Mouse (Mus musculus) CH12.LX (cell line): Measurements from ENCODE around the gene Xpr1. TPM values are rescaled to one million over a fixed set of nuclear protein-coding genes. Genes with fewer than 3 reads are reported as not detected.
"Not testable (repeated sequence)": the region's sequence is repeated elsewhere in the genome, so short reads cannot be mapped to it uniquely, and the experiment has no call there.

Source experiments
- DNase-seq: peaks from one replicate; pipeline ENCODE4 v3.0.0-alpha.2; 2013; ENCODE audit errors: extremely low read depth
- H3K27ac ChIP-seq: 2 replicates; pipeline ENCODE4 v1.5.1; 2012; ENCODE audit warnings: low read depth, mild to moderate bottlenecking, control low read depth, moderate library complexity; ENCODE audit not compliant: insufficient read depth
- H3K27me3 ChIP-seq: replicated peaks from 2 replicates; pipeline ENCODE3; 2012; ENCODE audit warnings: inconsistent platforms
- H3K36me3 ChIP-seq, 2 experiments: replicated peaks in 1 of 2; 2 replicates each; pipeline versions ENCODE3 to v1.6.1; 2012; ENCODE audit warnings: inconsistent platforms in 1 of 2, low read length in 1 of 2, mild to moderate bottlenecking in 1 of 2, mixed read lengths in 1 of 2, moderate library complexity in 1 of 2; ENCODE audit not compliant: control insufficient read depth in 1 of 2, insufficient read depth in 1 of 2
- H3K4me1 ChIP-seq, 2 experiments: 2 replicates each; pipeline ENCODE4 v1.6.1; 2012; ENCODE audit warnings: inconsistent platforms in 1 of 2, moderate library complexity in 1 of 2; ENCODE audit not compliant: insufficient read depth in 2 of 2, control insufficient read depth in 1 of 2
- H3K4me2 ChIP-seq: 2 replicates; pipeline ENCODE4 v1.6.1; 2012; ENCODE audit warnings: low read depth, mild to moderate bottlenecking, control low read depth; ENCODE audit not compliant: poor library complexity, insufficient read depth, severe bottlenecking
- H3K4me3 ChIP-seq, 3 experiments: fragments of 150-350 bp in 1 of 3; sonication (generic) in 1 of 3; replicated peaks in 1 of 3; 2 replicates each; pipeline versions ENCODE3 to v1.5.1; 2011 to 2012; ENCODE audit warnings: low read depth in 2 of 3, low read length in 2 of 3, mild to moderate bottlenecking in 2 of 3, moderate library complexity in 2 of 3, control low read depth in 1 of 3, improper control_type of control experiment in 1 of 3, inconsistent platforms in 1 of 3, mixed read lengths in 1 of 3; ENCODE audit not compliant: poor library complexity in 1 of 3
- H3K79me2 ChIP-seq: replicated peaks from 2 replicates; pipeline ENCODE4 v1.6.1; 2012; ENCODE audit warnings: mild to moderate bottlenecking, moderate library complexity; ENCODE audit not compliant: control insufficient read depth, poor library complexity, insufficient read depth, severe bottlenecking; ENCODE audit errors: extremely low read depth
- H3K9ac ChIP-seq: 2 replicates; pipeline ENCODE4 v1.6.1; 2012; ENCODE audit warnings: low read depth, mild to moderate bottlenecking, control low read depth, moderate library complexity; ENCODE audit not compliant: insufficient read depth
- H3K9me3 ChIP-seq: replicated peaks from 2 replicates; pipeline ENCODE3; 2012; ENCODE audit warnings: low read length, inconsistent platforms, mixed read lengths
- BHLHE40 ChIP-seq: IDR thresholded peaks from 2 replicates; pipeline ENCODE4 v1.6.1; 2011; ENCODE audit warnings: mild to moderate bottlenecking, low read depth, low read length, improper control_type of control experiment
- CHD1 ChIP-seq: IDR thresholded peaks from 2 replicates; pipeline ENCODE4 v1.6.1; 2012; ENCODE audit warnings: low read depth, low read length, improper control_type of control experiment, inconsistent platforms
- CHD2 ChIP-seq: IDR thresholded peaks from 2 replicates; pipeline ENCODE4 v1.6.1; 2011; ENCODE audit warnings: low read length, improper control_type of control experiment
- CTCF ChIP-seq, 2 experiments: IDR thresholded peaks in 1 of 2; conservative IDR thresholded peaks in 1 of 2; 2 replicates each; pipeline ENCODE4 v1.5.1; 2011 to 2012; ENCODE audit warnings: low read depth in 2 of 2, low read length in 2 of 2, improper control_type of control experiment in 1 of 2, inconsistent platforms in 1 of 2, mild to moderate bottlenecking in 1 of 2, moderate library complexity in 1 of 2
- ELF1 ChIP-seq: IDR thresholded peaks from 2 replicates; pipeline ENCODE4 v1.6.1; 2014; ENCODE audit warnings: low read depth, mild to moderate bottlenecking, inconsistent platforms, low read length, improper control_type of control experiment
- EP300 ChIP-seq: IDR thresholded peaks from 2 replicates; pipeline ENCODE4 v1.6.1; 2011; ENCODE audit warnings: low read length, improper control_type of control experiment
- KAT2A ChIP-seq: IDR thresholded peaks from 2 replicates; pipeline ENCODE4 v1.6.1; 2012; ENCODE audit warnings: low read length, improper control_type of control experiment, inconsistent platforms; ENCODE audit not compliant: insufficient replicate concordance
- MAFK ChIP-seq: IDR thresholded peaks from 2 replicates; pipeline ENCODE4 v1.6.1; 2011; ENCODE audit warnings: low read length, improper control_type of control experiment; ENCODE audit not compliant: insufficient replicate concordance
- MAZ ChIP-seq: IDR thresholded peaks from 2 replicates; pipeline ENCODE4 v1.6.1; 2012; ENCODE audit warnings: low read depth, mild to moderate bottlenecking, inconsistent platforms, low read length, improper control_type of control experiment, moderate library complexity
- MEF2A ChIP-seq: IDR thresholded peaks from 2 replicates; pipeline ENCODE4 v1.6.1; 2014; ENCODE audit warnings: low read depth, mild to moderate bottlenecking, inconsistent platforms, low read length, improper control_type of control experiment, borderline replicate concordance
- MXI1 ChIP-seq: IDR thresholded peaks from 2 replicates; pipeline ENCODE4 v1.6.1; 2011; ENCODE audit warnings: mild to moderate bottlenecking, low read depth, low read length, improper control_type of control experiment
- MYC ChIP-seq: IDR thresholded peaks from 2 replicates; pipeline ENCODE4 v1.6.1; 2011; ENCODE audit warnings: low read depth, mild to moderate bottlenecking, improper control_type of control experiment, low read length
- NRF1 ChIP-seq: IDR thresholded peaks from 2 replicates; pipeline ENCODE4 v1.6.1; 2014; ENCODE audit warnings: low read depth, mild to moderate bottlenecking, inconsistent platforms, low read length, improper control_type of control experiment, moderate library complexity
- PAX5 ChIP-seq: IDR thresholded peaks from 2 replicates; pipeline ENCODE4 v1.6.1; 2012; ENCODE audit warnings: low read length, inconsistent platforms, mixed read lengths
- POLR2AphosphoS2 ChIP-seq: IDR thresholded peaks from 2 replicates; pipeline ENCODE4 v1.6.1; 2011; ENCODE audit warnings: low read depth, low read length, improper control_type of control experiment
- RCOR1 ChIP-seq: conservative IDR thresholded peaks from 2 replicates; pipeline ENCODE4 v1.6.1; 2012; ENCODE audit warnings: low read depth, mild to moderate bottlenecking, inconsistent platforms, low read length, improper control_type of control experiment
- SIN3A ChIP-seq: IDR thresholded peaks from 2 replicates; pipeline ENCODE4 v1.6.1; 2012; ENCODE audit warnings: low read length, improper control_type of control experiment, inconsistent platforms
- SMC3 ChIP-seq: IDR thresholded peaks from 2 replicates; pipeline ENCODE4 v1.6.1; 2011; ENCODE audit warnings: low read depth, low read length, improper control_type of control experiment
- TBP ChIP-seq: conservative IDR thresholded peaks from 2 replicates; pipeline ENCODE4 v1.6.1; 2011; ENCODE audit warnings: low read depth, low read length, improper control_type of control experiment
- TCF12 ChIP-seq: IDR thresholded peaks from 2 replicates; pipeline ENCODE4 v1.6.1; 2014; ENCODE audit warnings: low read depth, mild to moderate bottlenecking, inconsistent platforms, low read length, improper control_type of control experiment
- UBTF ChIP-seq: IDR thresholded peaks from 2 replicates; pipeline ENCODE4 v1.6.1; 2012; ENCODE audit warnings: low read depth, mild to moderate bottlenecking, inconsistent platforms, low read length, improper control_type of control experiment, moderate library complexity
- ZC3H11A ChIP-seq: IDR thresholded peaks from 2 replicates; pipeline ENCODE4 v1.6.1; 2012; ENCODE audit warnings: low read depth, mild to moderate bottlenecking, inconsistent platforms, low read length, improper control_type of control experiment
- ZKSCAN1 ChIP-seq: IDR thresholded peaks from 2 replicates; pipeline ENCODE4 v1.6.1; 2012; ENCODE audit warnings: low read depth, inconsistent platforms, low read length, improper control_type of control experiment, borderline replicate concordance
- ZMIZ1 ChIP-seq: IDR thresholded peaks from 2 replicates; pipeline ENCODE4 v1.6.1; 2012; ENCODE audit warnings: low read depth, mild to moderate bottlenecking, inconsistent platforms, low read length, improper control_type of control experiment
- ZNF384 ChIP-seq: IDR thresholded peaks from 2 replicates; pipeline ENCODE4 v1.6.1; 2012; ENCODE audit warnings: low read depth, low read length, improper control_type of control experiment, inconsistent platforms
- dilution Hi-C: fragments of 300-500 bp; cut with MboI; formaldehyde crosslinking; loops from 2 replicates; pipeline ENCODE4 v1.14.3; 2020; ENCODE audit warnings: low sequenced_read_pairs; ENCODE audit not compliant: extremely low pct_unique_long_range_greater_than_20kb, extremely low pct_ligation_motif_present
- in situ Hi-C: fragments of 300-500 bp; cut with MboI; formaldehyde crosslinking; loops from 3 replicates; pipeline ENCODE4 v1.14.3; 2019; ENCODE audit warnings: low sequenced_read_pairs, low pct_ligation_motif_present, low pct_unique_long_range_greater_than_20kb, mixed read lengths
- polyA plus RNA-seq: library from polyadenylated mRNA; unstranded; fragments of >175 nt; gene quantifications from 2 replicates; pipeline ENCODE4 v1.2.1, GENCODE M21; 2012; ENCODE audit warnings: low read depth; ENCODE audit not compliant: insufficient read length
- total RNA-seq, 2 experiments: library from RNA; depleted of rRNA; stranded (reverse); fragments of 300-350 nt in 1 of 2; fragments of >200 nt in 1 of 2; gene quantifications; 2 replicates each; pipeline ENCODE4 v1.2.3; 2012 to 2014

Gene Xpr1
- total and polyA plus RNA-seq, 3 experiments: 7.7 to 13.1 (median 9.6) TPM

GRCm38 (mm10) chr1:155274976-155275375 lies 142.2 kb downstream of the Xpr1 start:
- Histone ChIP-seq H3K27me3 (no peaks in the 10 kb centered on the region), H3K27ac (no peak overlapping the region), H3K4me2 (no peak overlapping the region), H3K9ac (no peak overlapping the region), H3K36me3 (peaks cover 0 to 14% of the 10 kb centered on the region in 2 experiments), H3K79me2 (no peaks in the 10 kb centered on the region), H3K4me1 (peaks cover 2 to 17% of the 10 kb centered on the region in 2 experiments; a peak in 1 of 4 replicates), H3K9me3 (no peaks in the 10 kb centered on the region), H3K4me3 (no peak overlapping the region)
- TF ChIP-seq PAX5 (no peak), ZMIZ1 (no peak), MYC (no peak), SIN3A (no peak), CHD1 (no peak), UBTF (no peak), NRF1 (no peak), POLR2AphosphoS2 (no peak), ZKSCAN1 (no peak), EP300 (no peak), BHLHE40 (no peak), TBP (no peak), KAT2A (no peak), MEF2A (no peak), SMC3 (no peak)
- dilution Hi-C loops: no loop called here
- in situ Hi-C loops: no loop called here
- no peak for DNase-seq

GRCm38 (mm10) chr1:155272953-155273352 lies 144.3 kb downstream of the Xpr1 start:
- DNase-seq: no peak
- H3K27ac ChIP-seq: no peak overlapping the region
- no peaks in the 10 kb centered on the region for H3K79me2 ChIP-seq
- H3K9me3 ChIP-seq: no peaks in the 10 kb centered on the region
- no peak for TF ChIP-seq MAFK
- no peak for TF ChIP-seq CHD2
- no peak for TF ChIP-seq RCOR1
- TF ChIP-seq UBTF: no peak
- no peak for TF ChIP-seq TCF12
- TF ChIP-seq MAZ: no peak
- TF ChIP-seq MXI1: no peak
- TF ChIP-seq CTCF (conservative IDR thresholded peaks at IDR 0.05 in 1 of 2, IDR thresholded peaks at IDR 0.05 in 1 of 2; ENCODE audit: low read depth in 2 of 2, low read length in 2 of 2): no peak
- TF ChIP-seq SMC3: no peak
- TF ChIP-seq ELF1: no peak
- no peak for TF ChIP-seq ZNF384
- no peak for TF ChIP-seq MEF2A
- no peak for TF ChIP-seq MYC
- TF ChIP-seq EP300: no peak
- TF ChIP-seq CHD1: no peak
- no peak for TF ChIP-seq ZC3H11A
- TF ChIP-seq, all 38 proteins: peak for 0
- Histone ChIP-seq H3K27me3 (no peaks in the 10 kb centered on the region), H3K4me3 (no peak overlapping the region), H3K4me1 (peaks cover 2 to 14% of the 10 kb centered on the region in 2 experiments; a peak in 1 of 4 replicates), H3K4me2 (no peak overlapping the region), H3K36me3 (peaks cover 0 to 9% of the 10 kb centered on the region in 2 experiments), H3K9ac (no peak overlapping the region)
- in situ Hi-C loops: no loop called here
- dilution Hi-C loops: no loop called here

GRCm38 (mm10) chr1:155262496-155262895 lies 154.7 kb downstream of the Xpr1 start:
- in situ Hi-C loops, H3K27ac ChIP-seq, H3K4me2 ChIP-seq, H3K9me3 ChIP-seq, H3K9ac ChIP-seq, DNase-seq, H3K36me3 ChIP-seq, H3K79me2 ChIP-seq, dilution Hi-C loops, H3K4me3 ChIP-seq, H3K27me3 ChIP-seq, H3K4me1 ChIP-seq: not testable (repeated sequence)
